Mouse (Mus musculus): ENCODE data around the gene Slc13a3.

Gene Slc13a3

DNA sequence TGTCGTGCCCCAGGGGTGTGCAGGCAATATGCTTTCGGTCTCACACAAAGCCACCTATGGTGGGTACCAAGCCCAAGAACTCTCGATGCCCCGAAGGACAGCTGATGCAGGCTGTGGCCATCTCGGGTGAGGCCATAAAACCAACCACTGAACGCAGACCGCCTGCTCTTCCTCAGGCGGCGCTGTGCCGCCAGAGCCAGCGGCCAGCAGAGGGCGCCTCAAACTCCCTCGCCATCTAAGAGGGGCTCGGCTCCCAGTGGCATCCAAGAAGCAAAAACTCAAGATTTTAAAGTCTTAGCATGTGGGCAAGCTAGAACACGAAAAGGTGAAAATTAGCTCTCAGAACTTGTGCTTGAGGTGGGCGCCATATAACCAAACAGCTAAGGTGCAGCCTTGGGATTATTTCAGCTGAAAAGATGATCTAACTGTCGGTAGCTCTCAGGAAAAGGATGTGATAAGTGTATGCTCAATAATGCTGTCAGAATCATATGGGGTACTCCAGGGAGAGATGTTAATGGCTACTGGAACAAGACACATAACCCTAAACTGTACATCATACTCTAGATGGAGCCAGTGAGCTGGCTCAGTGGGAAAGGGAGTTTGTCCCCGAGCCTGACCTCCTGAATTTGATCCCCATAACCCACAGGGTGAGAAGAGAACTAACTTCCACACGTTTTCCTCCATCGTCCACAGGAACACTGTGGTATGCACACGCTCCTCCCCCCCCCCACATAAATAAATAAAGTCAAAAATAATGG lies 108.5 kb downstream of the Slc13a3 start:
- CTCF ChIA-PET = no interaction called here

DNA sequence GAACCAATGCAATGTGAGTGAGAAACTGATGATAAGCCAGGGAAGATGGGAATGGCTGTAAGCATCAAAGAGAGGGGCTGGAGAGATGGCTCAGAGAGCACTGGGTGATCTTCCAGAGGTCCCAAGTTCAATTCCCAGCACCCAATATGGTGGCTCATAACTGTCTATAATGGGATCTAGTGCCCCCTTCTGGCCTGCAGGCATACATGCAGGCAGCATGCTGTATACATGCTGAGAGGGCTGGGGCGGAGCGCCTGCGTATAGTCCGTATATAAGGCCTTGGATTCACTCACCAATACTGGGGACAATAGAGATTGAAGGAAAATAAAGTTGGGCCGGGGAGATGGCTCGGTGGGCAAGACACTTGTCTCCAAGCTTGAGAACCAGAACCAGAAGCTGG lies 109.7 kb downstream of the Slc13a3 start:
- CTCF ChIA-PET = no interaction called here

DNA sequence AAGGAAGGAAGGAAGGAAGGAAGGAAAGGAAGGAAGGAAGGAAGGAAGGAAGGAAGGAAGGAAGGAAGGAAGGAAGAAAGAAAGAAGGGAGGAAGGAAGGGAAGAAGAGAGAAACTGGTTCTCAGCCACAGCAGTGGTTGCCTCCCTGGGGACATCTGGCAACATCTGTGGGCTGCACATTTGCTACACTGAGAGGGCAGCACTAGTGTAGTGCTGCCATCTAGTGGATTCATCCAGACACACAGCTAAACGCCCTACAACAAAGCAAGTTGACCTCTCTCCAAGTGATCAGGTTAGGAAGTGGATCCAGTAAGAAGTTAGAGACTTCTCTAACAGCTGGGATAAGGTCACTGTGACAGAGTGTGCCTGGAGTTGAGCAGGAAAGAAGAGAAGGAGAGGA lies 112.2 kb downstream of the Slc13a3 start:
- CTCF ChIA-PET = interaction anchor here (0.6 to 0.7 kb wide), 2 partner anchors 32 to 287 kb away, joined by 3 to 4 read pairs; no protein-coding TSS in a partner anchor

Measured in spleen, embryonic (tissue).